Mouse (Mus musculus) liver, adult 2 months (tissue): ENCODE measurements around the gene Cux2. TPM values are rescaled to one million over a fixed set of nuclear protein-coding genes. Genes with fewer than 3 reads are reported as not detected.

Experiments
- DNase-seq: peaks from one replicate; pipeline ENCODE4 v3.0.0-alpha.2; 2011; ENCODE audit warnings: low read depth, low spot score; ENCODE audit errors: extremely low read depth
- H3K27ac ChIP-seq: fragments of 200-500 bp; replicated peaks from 2 replicates; pipeline ENCODE4 v1.5.1; 2012; ENCODE audit warnings: low read depth, mild to moderate bottlenecking, control low read depth, inconsistent platforms, low read length; ENCODE audit not compliant: insufficient read depth
- H3K27me3 ChIP-seq: fragments of 200-500 bp; 2 replicates; pipeline ENCODE4 v1.6.1; 2012; ENCODE audit warnings: mild to moderate bottlenecking, moderate library complexity, low read length, inconsistent platforms; ENCODE audit not compliant: control insufficient read depth, insufficient read depth
- H3K36me3 ChIP-seq: fragments of 200-500 bp; 2 replicates; pipeline ENCODE4 v1.6.1; 2012; ENCODE audit warnings: low read length, inconsistent platforms; ENCODE audit not compliant: control insufficient read depth, insufficient read depth
- H3K4me1 ChIP-seq: fragments of 200-500 bp; 2 replicates; pipeline ENCODE4 v1.6.1; 2011; ENCODE audit warnings: low read length; ENCODE audit not compliant: control insufficient read depth, insufficient read depth
- H3K4me3 ChIP-seq: fragments of 200-500 bp; 2 replicates; pipeline ENCODE4 v1.5.1; 2011; ENCODE audit warnings: low read depth, mild to moderate bottlenecking, control low read depth, low read length, moderate library complexity; ENCODE audit not compliant: insufficient read depth
- H3K79me2 ChIP-seq: fragments of 200-500 bp; 2 replicates; pipeline ENCODE4 v1.6.1; 2012; ENCODE audit warnings: inconsistent platforms, mild to moderate bottlenecking, low read length, moderate library complexity; ENCODE audit not compliant: control insufficient read depth, insufficient read depth
- H3K9ac ChIP-seq: fragments of 200-500 bp; 2 replicates; pipeline ENCODE4 v1.6.1; 2012; ENCODE audit warnings: low read depth, mild to moderate bottlenecking, control low read depth, inconsistent platforms, low read length
- CTCF ChIP-seq: fragments of 200-500 bp; IDR thresholded peaks from 2 replicates; pipeline ENCODE4 v1.5.1; 2011; ENCODE audit warnings: low read depth, low read length, control low read depth
- POLR2A ChIP-seq: fragments of 200-500 bp; IDR thresholded peaks from 2 replicates; pipeline ENCODE4 v1.6.1; 2011; ENCODE audit warnings: low read length, control low read depth; ENCODE audit not compliant: insufficient read depth; ENCODE audit errors: extremely low read depth
- WGBS: fragments of 180-500 bp; shearing (Covaris S2); methylation state at CpG from one replicate; pipeline ENCODE4 v1.1.7; 2018; 5-methylcytosine and 5-hydroxymethylcytosine counted together
- polyA plus RNA-seq: library from polyadenylated mRNA; depleted of rRNA; stranded (reverse); fragments of >200 nt; gene quantifications from 2 replicates; pipeline ENCODE4 v1.2.3, GENCODE M21; 2012
- total RNA-seq: library from RNA; depleted of rRNA; stranded (reverse); fragments of >200 nt; gene quantifications from 2 replicates; pipeline ENCODE4 v1.2.3, GENCODE M21; 2014

Gene Cux2
- total and polyA plus RNA-seq, 2 experiments: 4.1 to 11.6 TPM

GRCm38 (mm10) chr5:121834991-121835747, 214.7 kb downstream of the Cux2 start:
- no peak for DNase-seq
- TF ChIP-seq CTCF: no peak
- Histone ChIP-seq H3K4me1 (peaks cover 38% of the 10 kb centered on the region), H3K9ac (peak overlapping the region; percentile 98), H3K36me3 (no peaks in the 10 kb centered on the region), H3K4me3 (peak overlapping the region; percentile 94), H3K27me3 (no peaks in the 10 kb centered on the region), H3K79me2 (peaks cover 59% of the 10 kb centered on the region), H3K27ac (peak overlapping the region; percentile 62)
- WGBS: 32% methylated on average over 12 of the region's 12 CpGs

DNA sequence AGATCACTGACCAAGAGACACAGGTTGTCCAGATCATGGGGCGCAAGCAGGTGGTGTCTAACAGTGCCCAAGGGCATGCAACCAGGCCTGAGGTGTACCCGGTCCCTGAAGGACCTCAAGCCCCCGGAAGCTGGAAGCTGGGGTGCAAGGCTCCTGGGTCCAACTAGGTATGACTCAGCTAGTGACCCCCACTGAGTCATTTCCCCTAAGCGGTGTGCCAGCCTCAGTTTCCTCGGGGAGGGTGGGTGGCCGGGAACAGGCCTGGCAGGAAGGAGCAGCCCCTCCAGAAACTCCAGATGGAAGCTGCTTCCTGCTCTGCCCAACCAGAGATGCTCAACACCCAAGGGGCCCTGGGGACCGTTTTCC, 215.7 kb downstream of the Cux2 start:
- H3K79me2 ChIP-seq: peaks cover 66% of the 10 kb centered on the region
- peak overlapping the region; percentile 23; the same call in 1 of the 2 replicates for H3K4me3 ChIP-seq
- H3K27me3 ChIP-seq: no peaks in the 10 kb centered on the region
- peak overlapping the region; percentile 16 for H3K9ac ChIP-seq
- DNase-seq: no peak
- WGBS: 71% methylated on average over 7 of the region's 7 CpGs
- H3K36me3 ChIP-seq: no peaks in the 10 kb centered on the region
- no peak for TF ChIP-seq POLR2A
- no peak for TF ChIP-seq CTCF
- peak overlapping the region; percentile 33 for H3K27ac ChIP-seq
- H3K4me1 ChIP-seq: peaks cover 33% of the 10 kb centered on the region

- no peak for DNase-seq
- Histone ChIP-seq H3K79me2 (peaks cover 71% of the 10 kb centered on the region), H3K27ac (peak overlapping the region; percentile 47), H3K4me1 (peaks cover 33% of the 10 kb centered on the region), H3K4me3 (peak overlapping the region; percentile 23; the same call in 1 of the 2 replicates), H3K9ac (peak overlapping the region; percentile 30), H3K27me3 (no peaks in the 10 kb centered on the region), H3K36me3 (no peaks in the 10 kb centered on the region)
- WGBS: 63% methylated on average over 10 of the region's 10 CpGs
- TF ChIP-seq POLR2A: no peak
- TF ChIP-seq CTCF: no peak
Observed at GRCm38 (mm10) chr5:121833572-121834240, 216.2 kb downstream of the Cux2 start.

DNA sequence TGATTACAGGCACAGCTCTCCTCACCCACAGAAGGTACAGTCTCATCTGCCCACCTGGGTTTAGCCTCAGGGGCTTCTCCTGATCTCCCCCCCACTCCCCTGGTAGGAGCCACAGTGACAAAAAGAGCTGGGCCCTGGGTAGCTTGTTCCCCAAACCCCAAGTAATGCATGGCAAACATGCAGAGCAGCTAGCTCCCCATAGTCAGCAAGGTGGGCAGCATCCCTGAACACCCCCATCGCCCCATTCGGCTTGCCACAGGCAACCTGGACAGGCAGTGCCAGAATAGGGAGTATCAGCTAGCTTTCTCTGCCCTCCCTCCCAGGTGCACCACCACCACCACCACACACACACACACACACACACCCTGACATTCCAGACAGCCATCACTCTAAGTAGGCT, 216.7 kb downstream of the Cux2 start:
- Histone ChIP-seq H3K4me1 (peaks cover 33% of the 10 kb centered on the region), H3K27me3 (no peaks in the 10 kb centered on the region), H3K36me3 (peaks cover 2% of the 10 kb centered on the region; the same call in 1 of the 2 replicates), H3K27ac (peak overlapping the region; percentile 47), H3K79me2 (peaks cover 77% of the 10 kb centered on the region), H3K9ac (peak overlapping the region; percentile 20), H3K4me3 (no peak overlapping the region)
- no peak for DNase-seq
- 94% methylated on average over 2 of the region's 2 CpGs for WGBS
- TF ChIP-seq POLR2A: no peak
- no peak for TF ChIP-seq CTCF

- no peaks in the 10 kb centered on the region for H3K27me3 ChIP-seq
- H3K4me3 ChIP-seq: peak overlapping the region; percentile 9; the same call in 1 of the 2 replicates
- no peak overlapping the region for H3K9ac ChIP-seq
- H3K36me3 ChIP-seq: peaks cover 8% of the 10 kb centered on the region; the same call in 1 of the 2 replicates
- peak overlapping the region; percentile 9; the same call in 1 of the 2 replicates for H3K27ac ChIP-seq
- no peak for DNase-seq
- TF ChIP-seq POLR2A: no peak
- no peak for TF ChIP-seq CTCF
- H3K79me2 ChIP-seq: peaks cover 82% of the 10 kb centered on the region
- H3K4me1 ChIP-seq: peaks cover 31% of the 10 kb centered on the region
- WGBS: 71% methylated on average over 6 of the region's 6 CpGs
Observed at GRCm38 (mm10) chr5:121832376-121833155, 217.3 kb downstream of the Cux2 start.
